In the genomic region with DNA sequence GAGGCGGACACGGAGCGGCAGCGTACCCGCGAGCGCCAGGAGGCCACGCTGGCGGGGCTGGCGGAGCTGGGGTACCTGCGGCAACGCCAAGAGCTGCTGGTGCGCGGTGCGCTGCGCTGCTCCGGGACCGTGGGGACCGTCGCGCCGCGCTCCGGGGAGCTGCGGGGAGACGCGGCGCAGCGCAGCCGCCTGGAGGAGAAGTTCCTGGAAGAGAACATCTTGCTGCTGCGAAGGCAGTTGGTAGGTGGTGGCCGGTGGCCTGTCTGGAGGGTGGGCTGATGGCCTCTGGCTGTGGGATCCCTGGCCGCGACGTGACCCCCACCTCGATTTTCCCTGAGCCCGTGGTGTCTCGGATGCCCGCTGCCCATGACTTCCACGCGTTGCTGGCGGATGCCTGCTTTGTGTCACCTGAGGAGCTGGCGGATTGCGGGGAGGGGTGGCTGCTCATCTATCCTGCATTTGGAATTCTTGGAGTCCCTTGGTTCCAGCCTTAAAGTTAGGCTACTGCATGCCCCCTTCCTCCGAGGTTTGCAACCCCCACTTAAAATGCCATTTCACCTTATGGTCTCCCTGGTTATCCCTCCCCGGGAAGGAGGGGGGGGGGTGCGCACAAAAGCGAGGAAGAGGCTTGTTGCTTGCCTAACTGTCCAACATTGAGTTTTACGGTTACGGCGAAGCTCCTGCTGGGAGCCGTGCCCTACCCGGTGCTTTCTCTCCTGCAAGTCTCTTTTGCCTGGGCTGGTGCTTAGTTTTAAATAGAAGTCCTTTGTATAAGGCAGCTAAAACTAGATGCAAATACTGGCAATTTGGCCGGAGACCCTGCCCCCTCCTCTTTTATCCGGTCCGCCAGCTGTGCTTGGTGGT, we compare ENCODE assay signal across 8 mouse cellular contexts. TPM values are rescaled to one million over a fixed set of nuclear protein-coding genes. Genes with fewer than 3 reads are reported as not detected.
DNase-seq lines count a peak whose midpoint lies in the region; ATAC-seq and TF ChIP-seq lines count a peak whose summit lies in the region.

No protein-coding gene starts in this region.

- intact Hi-C loops in gastrocnemius, postnatal 36 days (cut with DNase I) = loop anchor here (2.0 to 5.0 kb wide), 2 partner anchors 192 to 399 kb away; no protein-coding TSS in a partner anchor
- intact Hi-C loops in heart, postnatal 14 days (cut with DNase I) = loop anchor here (2.0 to 10.0 kb wide), 4 partner anchors 113 to 265 kb away; no protein-coding TSS in a partner anchor

- peak overlapping the region; percentile 88 for H3K4me3 ChIP-seq in embryonic facial prominence, embryonic 11.5 days (ENCODE audit: low read depth, low read length)
- peak overlapping the region; percentile 59 for H3K4me3 ChIP-seq in limb, embryonic 11.5 days (ENCODE audit: low read depth, low read length)
- peak overlapping the region; percentile 26 for H3K4me3 ChIP-seq in myocyte

- ATAC-seq in embryonic facial prominence, embryonic 11.5 days (replicated peaks; ENCODE audit: insufficient number of reproducible peaks, low FRiP score, low TSS enrichment, low read depth) = no peak; the same call in 1 of the 2 replicates
- peak; percentile 33 for ATAC-seq in limb, embryonic 11.5 days (ENCODE audit: insufficient number of reproducible peaks, low FRiP score, low TSS enrichment, low read depth)

- peak overlapping the region; percentile 93 for H3K9ac ChIP-seq in embryonic facial prominence, embryonic 11.5 days (replicated peaks; ENCODE audit: low read length)
- H3K9ac ChIP-seq in limb, embryonic 11.5 days (ENCODE audit: low read length) = peak overlapping the region; percentile 82

- H3K9me3 ChIP-seq in embryonic facial prominence, embryonic 11.5 days (replicated peaks; ENCODE audit: control insufficient read depth, low read length) = no peaks in the 10 kb centered on the region
- no peaks in the 10 kb centered on the region for H3K9me3 ChIP-seq in limb, embryonic 11.5 days (ENCODE audit: control insufficient read depth, low read length)

- H3K27me3 ChIP-seq in embryonic facial prominence, embryonic 11.5 days (ENCODE audit: control insufficient read depth, insufficient read depth, low read length) = no peaks in the 10 kb centered on the region
- no peaks in the 10 kb centered on the region for H3K27me3 ChIP-seq in limb, embryonic 11.5 days (ENCODE audit: control insufficient read depth, insufficient read depth, low read length)
- no peaks in the 10 kb centered on the region for H3K27me3 ChIP-seq in myocyte (ENCODE audit: control insufficient read depth, insufficient read depth, insufficient read length)

- H3K4me1 ChIP-seq in embryonic facial prominence, embryonic 11.5 days (ENCODE audit: control insufficient read depth, insufficient read depth, low read length) = no peaks in the 10 kb centered on the region; the same call in none of the 2 replicates
- peaks cover 16% of the 10 kb centered on the region for H3K4me1 ChIP-seq in limb, embryonic 11.5 days (ENCODE audit: control insufficient read depth, insufficient read depth, low read length)

- H3ac ChIP-seq in myocyte (ENCODE audit: control insufficient read depth, insufficient read length) = peak overlapping the region; percentile 76

- peak; percentile 7 for DNase-seq in gastrocnemius, adult 18-20 months (ENCODE audit: low spot score)
- no peak for DNase-seq in gastrocnemius, postnatal 36 days
- peak; percentile 26 to 30 for DNase-seq in adrenal gland, adult 18-20 months (ENCODE audit: low spot score in 2 of 2)
- DNase-seq in embryonic facial prominence, embryonic 11.5 days (ENCODE audit: low spot score) = peak; percentile 54
- DNase-seq in heart, postnatal 14 days = peak; percentile 10 to 32
- DNase-seq in limb, embryonic 11.5 days (ENCODE audit: low spot score) = peak; percentile 70
- peak; percentile 8 for DNase-seq in thymus, postnatal 25 days

- H3K79me2 ChIP-seq in myocyte (ENCODE audit: control insufficient read depth, insufficient read depth) = no peaks in the 10 kb centered on the region

- TF ChIP-seq POLR2A in myocyte (IDR thresholded peaks at IDR 0.05; ENCODE audit: insufficient read length, low read depth) = no peak

- H3K36me3 ChIP-seq in embryonic facial prominence, embryonic 11.5 days (replicated peaks; ENCODE audit: control insufficient read depth, insufficient read depth, low read depth, low read length) = no peaks in the 10 kb centered on the region; the same call in none of the 2 replicates
- H3K36me3 ChIP-seq in limb, embryonic 11.5 days (ENCODE audit: control insufficient read depth, insufficient read depth, low read length) = peaks cover 3% of the 10 kb centered on the region; the same call in 1 of the 2 replicates
- no peaks in the 10 kb centered on the region for H3K36me3 ChIP-seq in myocyte (ENCODE audit: control insufficient read depth, insufficient read depth)

- peak overlapping the region; percentile 81 for H3K4me2 ChIP-seq in embryonic facial prominence, embryonic 11.5 days (ENCODE audit: low read depth, low read length)
- H3K4me2 ChIP-seq in limb, embryonic 11.5 days (ENCODE audit: low read depth, severe bottlenecking) = peak overlapping the region; percentile 57
- peak overlapping the region; percentile 84 for H3K4me2 ChIP-seq in myocyte (ENCODE audit: low read depth)

- H3K27ac ChIP-seq in embryonic facial prominence, embryonic 11.5 days (replicated peaks; ENCODE audit: low read depth, low read length) = peak overlapping the region; percentile 94
- H3K27ac ChIP-seq in limb, embryonic 11.5 days (replicated peaks; ENCODE audit: low read depth, low read length) = peak overlapping the region; percentile 95

- WGBS in embryonic facial prominence, embryonic 11.5 days = under 1% methylated on average over 46 of the region's 56 CpGs
- under 1% methylated on average over 49 of the region's 56 CpGs for WGBS in limb, embryonic 11.5 days

TF ChIP-seq in myocyte, 11 proteins besides CTCF, POLR2A, EP300 and RAD21:
- TF ChIP-seq MYOG (IDR thresholded peaks at IDR 0.05; ENCODE audit: control insufficient read depth in 1 of 3, insufficient read depth in 1 of 3, insufficient read length in 2 of 3, low read depth in 2 of 3) (no peak), MAX (IDR thresholded peaks at IDR 0.05; ENCODE audit: low read depth) (no peak), USF1 (IDR thresholded peaks at IDR 0.05; ENCODE audit: low read depth) (no peak), TCF12 (IDR thresholded peaks at IDR 0.05; ENCODE audit: insufficient read depth, poor library complexity, severe bottlenecking) (no peak), E2F4 (IDR thresholded peaks at IDR 0.05; ENCODE audit: insufficient read depth) (no peak), SRF (IDR thresholded peaks at IDR 0.05; ENCODE audit: control insufficient read depth, insufficient read length, low read depth) (no peak), MYOD1 (IDR thresholded peaks at IDR 0.05; ENCODE audit: control insufficient read depth in 1 of 3, insufficient read length in 2 of 3, low read depth in 2 of 3) (no peak), POLR2AphosphoS2 (IDR thresholded peaks at IDR 0.05; ENCODE audit: insufficient read length, low read depth) (no peak), TCF3 (IDR thresholded peaks at IDR 0.05; ENCODE audit: insufficient read length, low read depth) (no peak), CEBPB (IDR thresholded peaks at IDR 0.05; ENCODE audit: insufficient read depth, poor library complexity, severe bottlenecking) (no peak), REST (IDR thresholded peaks at IDR 0.05; ENCODE audit: insufficient read depth, insufficient read length) (no peak)

RNA-seq across cellular contexts. Expression of a gene that starts 0.6 kb away (rescaled TPM):
- 1 to 10 TPM; 1.9 to 5.4 TPM for total RNA-seq in gastrocnemius, adult 18-20 months (2021)
- 1 to 10 TPM; 4.0 to 5.7 TPM for total RNA-seq in gastrocnemius, postnatal 36 days (2021)
- 10 to 100 TPM; 14.0 to 14.9 TPM for total RNA-seq in adrenal gland, adult 18-20 months (2021)
- 26.6 and 28.6 TPM in 2 replicates for polyA plus RNA-seq in embryonic facial prominence, embryonic 11.5 days (2014; fragmentation: Nextera tagmentation; extraction: Ambion mirVana)
- total RNA-seq in heart, postnatal 14 days (2021) = 1 to 10 TPM; 6.6 to 7.4 TPM
- polyA plus RNA-seq in limb, embryonic 11.5 days (2014; fragmentation: Nextera tagmentation; extraction: Ambion mirVana) = 17.6 and 21.5 TPM in 2 replicates
- polyA plus RNA-seq in myocyte (2012; fragmentation: generic; extraction: Trizol) = 1.0 TPM

Comparison
In these comparisons a context has a peak if more than half of its experiments do, and no peak if none do; other contexts are left out.
1. DNase-seq: peak in gastrocnemius, adult 18-20 months (single experiment), adrenal gland, adult 18-20 months (2 of 2), embryonic facial prominence, embryonic 11.5 days (single experiment), heart, postnatal 14 days (2 of 2), limb, embryonic 11.5 days (single experiment) and thymus, postnatal 25 days (single experiment); none in gastrocnemius, postnatal 36 days (0 of 2).
2. H3K4me3 ChIP-seq: peak in every context shown above with its lines; median percentile 88 in embryonic facial prominence, embryonic 11.5 days; 59 in limb, embryonic 11.5 days; 26 in myocyte.
3. Peak in every context shown above with its lines, with median percentiles within 50 percentile points of each other: H3K4me2 ChIP-seq.